Mouse (Mus musculus): ENCODE data around the gene Etl4. TPM values are rescaled to one million over a fixed set of nuclear protein-coding genes. Genes with fewer than 3 reads are reported as not detected.
A peak's percentile ranks its signal among the peaks of the same experiment; 100 is the strongest.

Gene Etl4
- total RNA-seq, 1 experiment = 50.8 TPM

DNA sequence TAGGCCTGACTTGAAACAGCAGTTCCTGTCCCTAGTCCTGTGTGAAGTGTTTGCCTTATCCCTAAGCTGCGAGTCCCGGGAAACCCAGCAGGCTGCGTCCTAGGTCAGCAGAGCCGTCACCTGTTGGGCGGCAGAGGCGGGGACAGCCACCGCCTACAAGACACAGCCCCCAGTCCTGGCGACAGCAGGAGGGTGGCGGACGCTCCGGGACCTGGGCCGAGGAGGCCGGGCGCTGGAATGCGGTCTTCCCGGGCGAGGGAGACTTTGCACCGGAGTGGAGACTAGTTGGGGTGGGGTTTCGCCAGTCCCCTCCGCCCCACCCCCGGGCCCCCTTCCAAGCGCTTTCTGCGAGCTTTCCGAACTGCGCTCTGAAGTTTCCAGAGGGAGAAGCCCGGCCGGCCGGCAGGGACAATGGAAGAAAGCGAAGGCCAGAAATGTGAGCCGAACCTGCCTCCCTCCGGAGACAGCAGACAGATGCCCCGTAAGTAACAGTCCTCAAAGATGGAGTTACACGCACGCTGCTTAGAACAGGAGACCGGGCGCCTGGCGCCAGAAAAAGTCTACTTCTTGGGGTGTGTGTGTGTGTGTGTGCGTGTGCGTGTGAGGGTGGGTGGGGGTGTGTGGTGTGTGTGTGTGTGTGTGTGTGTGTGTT is 610.0 kb downstream of the Etl4 start:
- TF ChIP-seq ZC3H11A (IDR thresholded peaks at IDR 0.05; ENCODE audit: borderline replicate concordance, low read depth, low read length) (no peak), HCFC1 (IDR thresholded peaks at IDR 0.05; ENCODE audit: borderline replicate concordance, insufficient read depth, low read length) (no peak), MAFK (IDR thresholded peaks at IDR 0.05; ENCODE audit: insufficient read depth, low read depth, low read length) (no peak)
- no peaks in the 10 kb centered on the region for H3K9me3 ChIP-seq (ENCODE audit: control insufficient read depth, insufficient read depth, low read depth, low read length)
- in situ Hi-C loops (cut with MboI; ENCODE audit: low sequenced_read_pairs in 2 of 2, unreplicated experiment in 2 of 2) = no loop called here
- DNase-seq (ENCODE audit: low read depth, low spot score) = no peak
- H3K27ac ChIP-seq (ENCODE audit: insufficient read depth, low read depth, low read length, poor library complexity, severe bottlenecking) = peak overlapping the region; percentile 85
- peak overlapping the region; percentile 87 to 89 for H3K4me3 ChIP-seq (ENCODE audit: insufficient read depth in 1 of 2, low read depth in 1 of 2, low read length in 2 of 2, poor library complexity in 1 of 2, severe bottlenecking in 1 of 2)
- H3K9ac ChIP-seq (ENCODE audit: insufficient read depth, low read depth, low read length, poor library complexity, severe bottlenecking) = peak overlapping the region; percentile 86
- peaks cover 5 to 18% of the 10 kb centered on the region in 2 experiments for H3K4me1 ChIP-seq (ENCODE audit: control insufficient read depth in 2 of 2, insufficient read depth in 2 of 2, low read length in 2 of 2, poor library complexity in 1 of 2)
- peaks cover 4% of the 10 kb centered on the region for H3K36me3 ChIP-seq (ENCODE audit: control insufficient read depth, insufficient read depth, low read length, poor library complexity, severe bottlenecking)

- H3K4me3 ChIP-seq (ENCODE audit: insufficient read depth in 1 of 2, low read depth in 1 of 2, low read length in 2 of 2, poor library complexity in 1 of 2, severe bottlenecking in 1 of 2) = peak overlapping the region; percentile 87 to 89
- peak overlapping the region; percentile 86 for H3K9ac ChIP-seq (ENCODE audit: insufficient read depth, low read depth, low read length, poor library complexity, severe bottlenecking)
- no peak for DNase-seq (ENCODE audit: low read depth, low spot score)
- peak overlapping the region; percentile 85 for H3K27ac ChIP-seq (ENCODE audit: insufficient read depth, low read depth, low read length, poor library complexity, severe bottlenecking)
- peaks cover 4% of the 10 kb centered on the region for H3K36me3 ChIP-seq (ENCODE audit: control insufficient read depth, insufficient read depth, low read length, poor library complexity, severe bottlenecking)
- TF ChIP-seq CHD2 (IDR thresholded peaks at IDR 0.05; ENCODE audit: low read depth, low read length) (no peak), ZNF384 (IDR thresholded peaks at IDR 0.05; ENCODE audit: low read depth, low read length) (no peak), MAFK (IDR thresholded peaks at IDR 0.05; ENCODE audit: insufficient read depth, low read depth, low read length) (no peak), ZC3H11A (IDR thresholded peaks at IDR 0.05; ENCODE audit: borderline replicate concordance, low read depth, low read length) (no peak), HCFC1 (IDR thresholded peaks at IDR 0.05; ENCODE audit: borderline replicate concordance, insufficient read depth, low read length) (no peak)
- no peaks in the 10 kb centered on the region for H3K9me3 ChIP-seq (ENCODE audit: control insufficient read depth, insufficient read depth, low read depth, low read length)
- in situ Hi-C loops (cut with MboI; ENCODE audit: low sequenced_read_pairs in 2 of 2, unreplicated experiment in 2 of 2) = no loop called here
- peaks cover 5 to 18% of the 10 kb centered on the region in 2 experiments for H3K4me1 ChIP-seq (ENCODE audit: control insufficient read depth in 2 of 2, insufficient read depth in 2 of 2, low read length in 2 of 2, poor library complexity in 1 of 2)
Observed at GRCm38 (mm10) chr2:20520099-20520475, 610.5 kb downstream of the Etl4 start.

GRCm38 (mm10) chr2:20520636-20521595 is 611.3 kb downstream of the Etl4 start:
- H3K27ac ChIP-seq (ENCODE audit: insufficient read depth, low read depth, low read length, poor library complexity, severe bottlenecking) = peak overlapping the region; percentile 85; the same call in 1 of the 2 replicates

DNA sequence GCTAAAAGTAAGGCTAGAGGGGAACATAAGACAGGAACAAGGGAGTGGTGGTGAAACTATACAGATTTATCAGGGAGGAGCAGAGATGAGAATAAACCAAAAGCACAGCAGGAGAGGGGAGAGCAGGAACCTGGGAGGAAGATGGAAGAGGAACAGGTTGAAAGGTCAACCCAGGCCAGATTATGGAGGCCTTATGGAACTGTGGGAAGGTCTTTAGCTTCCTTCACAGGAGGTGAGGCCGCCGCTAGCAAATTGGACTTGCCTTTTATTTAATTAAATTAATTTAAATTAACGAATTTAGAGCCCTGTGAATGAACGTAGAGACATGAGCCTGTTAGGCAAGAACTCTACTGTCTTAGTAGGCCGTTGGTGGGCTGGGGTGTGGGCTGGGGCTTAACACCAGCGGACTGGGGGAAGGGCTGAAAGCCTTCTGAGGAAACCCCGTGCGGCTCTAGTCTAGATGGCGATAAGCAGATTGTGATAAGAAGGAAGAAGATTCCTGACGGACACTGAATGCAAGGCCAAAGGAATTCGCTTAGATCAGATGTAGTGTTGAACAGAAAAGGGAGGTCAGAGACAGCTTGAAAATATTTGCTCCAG is 612.2 kb downstream of the Etl4 start:
- no peaks in the 10 kb centered on the region for H3K9me3 ChIP-seq (ENCODE audit: control insufficient read depth, insufficient read depth, low read depth, low read length)
- peak overlapping the region; percentile 38; the same call in 1 of the 2 replicates for H3K9ac ChIP-seq (ENCODE audit: insufficient read depth, low read depth, low read length, poor library complexity, severe bottlenecking)
- H3K36me3 ChIP-seq (ENCODE audit: control insufficient read depth, insufficient read depth, low read length, poor library complexity, severe bottlenecking) = peaks cover 5% of the 10 kb centered on the region
- TF ChIP-seq ZNF384 (IDR thresholded peaks at IDR 0.05; ENCODE audit: low read depth, low read length) (no peak), HCFC1 (IDR thresholded peaks at IDR 0.05; ENCODE audit: borderline replicate concordance, insufficient read depth, low read length) (no peak), ZC3H11A (IDR thresholded peaks at IDR 0.05; ENCODE audit: borderline replicate concordance, low read depth, low read length) (no peak), CHD2 (IDR thresholded peaks at IDR 0.05; ENCODE audit: low read depth, low read length) (no peak), MAFK (IDR thresholded peaks at IDR 0.05; ENCODE audit: insufficient read depth, low read depth, low read length) (no peak)
- peak overlapping the region; percentile 42; the same call in 1 of the 2 replicates for H3K27ac ChIP-seq (ENCODE audit: insufficient read depth, low read depth, low read length, poor library complexity, severe bottlenecking)
- no peak for DNase-seq (ENCODE audit: low read depth, low spot score)
- H3K4me3 ChIP-seq (ENCODE audit: insufficient read depth in 1 of 2, low read depth in 1 of 2, low read length in 2 of 2, poor library complexity in 1 of 2, severe bottlenecking in 1 of 2) = peak overlapping the region; percentile 35 to 89; a peak in 3 of 4 replicates
- in situ Hi-C loops (cut with MboI; ENCODE audit: low sequenced_read_pairs in 2 of 2, unreplicated experiment in 2 of 2) = no loop called here
- H3K4me1 ChIP-seq (ENCODE audit: control insufficient read depth in 2 of 2, insufficient read depth in 2 of 2, low read length in 2 of 2, poor library complexity in 1 of 2) = peaks cover 3 to 15% of the 10 kb centered on the region in 2 experiments

More at GRCm38 (mm10) chr2:20520636-20521595, 611.3 kb downstream of the Etl4 start:
- in situ Hi-C loops (cut with MboI; ENCODE audit: low sequenced_read_pairs in 2 of 2, unreplicated experiment in 2 of 2) = no loop called here
- Histone ChIP-seq H3K4me1 (ENCODE audit: control insufficient read depth in 2 of 2, insufficient read depth in 2 of 2, low read length in 2 of 2, poor library complexity in 1 of 2) (peaks cover 5 to 18% of the 10 kb centered on the region in 2 experiments), H3K9me3 (ENCODE audit: control insufficient read depth, insufficient read depth, low read depth, low read length) (no peaks in the 10 kb centered on the region), H3K36me3 (ENCODE audit: control insufficient read depth, insufficient read depth, low read length, poor library complexity, severe bottlenecking) (peaks cover 5% of the 10 kb centered on the region), H3K4me3 (ENCODE audit: insufficient read depth in 1 of 2, low read depth in 1 of 2, low read length in 2 of 2, poor library complexity in 1 of 2, severe bottlenecking in 1 of 2) (peak overlapping the region; percentile 87 to 89), H3K9ac (ENCODE audit: insufficient read depth, low read depth, low read length, poor library complexity, severe bottlenecking) (peak overlapping the region; percentile 86)
- TF ChIP-seq CHD2 (IDR thresholded peaks at IDR 0.05; ENCODE audit: low read depth, low read length) (no peak), ZNF384 (IDR thresholded peaks at IDR 0.05; ENCODE audit: low read depth, low read length) (no peak), MAFK (IDR thresholded peaks at IDR 0.05; ENCODE audit: insufficient read depth, low read depth, low read length) (no peak), HCFC1 (IDR thresholded peaks at IDR 0.05; ENCODE audit: borderline replicate concordance, insufficient read depth, low read length) (no peak), ZC3H11A (IDR thresholded peaks at IDR 0.05; ENCODE audit: borderline replicate concordance, low read depth, low read length) (no peak)
- no peak for DNase-seq (ENCODE audit: low read depth, low spot score)

Data from ES-E14 (cell line).